Mouse (Mus musculus) heart, embryonic 11.5 days (tissue): ENCODE results near the gene Vnn1. TPM values are rescaled to one million over a fixed set of nuclear protein-coding genes. Genes with fewer than 3 reads are reported as not detected.

Experiments used
- ATAC-seq: fragments of 200-750 bp; cut with Nextera tagmentation; replicated peaks from 2 replicates; pipeline ENCODE4 v1.8.0; 2017; ENCODE audit warnings: moderate library complexity; ENCODE audit not compliant: insufficient number of reproducible peaks, low FRiP score, low TSS enrichment
- H3K27ac ChIP-seq: fragments of 300-500 bp; sonication (generic); 2 replicates; pipeline ENCODE4 v1.5.1; 2014; ENCODE audit warnings: mild to moderate bottlenecking, low read depth, low read length
- H3K27me3 ChIP-seq: fragments of 300-500 bp; sonication (generic); 2 replicates; pipeline ENCODE4 v1.6.1; 2014; ENCODE audit warnings: mild to moderate bottlenecking, low read length, mixed read lengths; ENCODE audit not compliant: control insufficient read depth, insufficient read depth
- H3K36me3 ChIP-seq: fragments of 300-500 bp; sonication (generic); 2 replicates; pipeline ENCODE4 v1.6.1; 2014; ENCODE audit warnings: mild to moderate bottlenecking, low read length, moderate library complexity, mixed read lengths; ENCODE audit not compliant: control insufficient read depth, insufficient read depth
- H3K4me1 ChIP-seq: fragments of 300-500 bp; sonication (generic); 2 replicates; pipeline ENCODE4 v1.6.1; 2014; ENCODE audit warnings: low read length; ENCODE audit not compliant: control insufficient read depth, insufficient read depth
- H3K4me2 ChIP-seq: fragments of 300-500 bp; sonication (generic); 2 replicates; pipeline ENCODE4 v1.6.1; 2014; ENCODE audit warnings: mild to moderate bottlenecking, moderate library complexity
- H3K4me3 ChIP-seq: fragments of 300-500 bp; sonication (generic); 2 replicates; pipeline ENCODE4 v1.5.1; 2014; ENCODE audit warnings: low read depth, low read length
- H3K9ac ChIP-seq: fragments of 300-500 bp; sonication (generic); 2 replicates; pipeline ENCODE4 v1.6.1; 2014; ENCODE audit warnings: mild to moderate bottlenecking, low read depth, low read length, moderate library complexity
- H3K9me3 ChIP-seq: fragments of 300-500 bp; sonication (generic); replicated peaks from 2 replicates; pipeline ENCODE4 v1.6.1; 2016; ENCODE audit warnings: low read length; ENCODE audit not compliant: control insufficient read depth
- WGBS: fragments of 180-500 bp; shearing (Covaris S2); extraction: QIAGEN DNeasy Blood & Tissue Kit; methylation state at CpG from one replicate; pipeline ENCODE4 v1.1.7; 2014; ENCODE audit not compliant: insufficient replicate concordance; 5-methylcytosine and 5-hydroxymethylcytosine counted together
- polyA plus RNA-seq: library from polyadenylated mRNA; unstranded; fragments of >200 nt; fragmentation: Nextera tagmentation; extraction: Ambion mirVana; gene quantifications from 2 replicates; pipeline ENCODE4 v1.2.1, GENCODE M21; 2014

The Vnn1 gene
- polyA plus RNA-seq, 1 experiment from 2014 or later: 7.3 TPM

- H3K4me3 ChIP-seq: no peak overlapping the region
- 63% methylated on average over 7 of the region's 7 CpGs for WGBS
- ATAC-seq: no peak
These were observed 53.5 kb downstream of the Vnn1 start for GRCm38 (mm10) chr10:23948026-23948425.

DNA sequence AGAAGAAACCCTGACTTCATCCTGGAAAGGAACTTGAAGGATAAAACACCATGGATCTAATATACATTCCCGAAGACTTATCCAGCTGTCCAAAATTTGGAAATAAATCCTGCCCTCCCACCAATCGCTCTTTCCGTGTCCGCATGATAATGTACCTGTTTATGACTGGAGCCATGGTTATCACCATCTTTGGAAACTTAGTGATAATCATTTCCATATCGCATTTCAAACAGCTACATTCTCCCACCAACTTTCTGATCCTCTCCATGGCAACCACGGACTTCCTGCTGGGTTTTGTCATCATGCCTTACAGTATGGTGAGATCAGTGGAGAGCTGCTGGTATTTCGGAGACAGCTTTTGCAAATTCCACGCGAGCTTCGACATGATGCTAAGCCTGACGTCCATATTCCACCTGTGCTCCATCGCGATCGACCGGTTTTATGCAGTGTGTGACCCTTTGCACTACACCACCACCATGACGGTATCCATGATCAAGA lies 55.1 kb downstream of the Vnn1 start, which contains the start of gene Taar3:
Gene Taar3 (plus strand): TSS at position 51 of the 498 bp plus-strand sequence.
- WGBS: 83% methylated on average over 16 of the region's 16 CpGs
- no peak for ATAC-seq

More at GRCm38 (mm10) chr10:23948026-23948425, 53.5 kb downstream of the Vnn1 start:
- Histone ChIP-seq H3K36me3 (no peaks in the 10 kb centered on the region), H3K9me3 (no peaks in the 10 kb centered on the region), H3K27me3 (no peaks in the 10 kb centered on the region), H3K4me1 (no peaks in the 10 kb centered on the region), H3K4me2 (no peak overlapping the region), H3K9ac (no peak overlapping the region), H3K27ac (no peak overlapping the region)

DNA sequence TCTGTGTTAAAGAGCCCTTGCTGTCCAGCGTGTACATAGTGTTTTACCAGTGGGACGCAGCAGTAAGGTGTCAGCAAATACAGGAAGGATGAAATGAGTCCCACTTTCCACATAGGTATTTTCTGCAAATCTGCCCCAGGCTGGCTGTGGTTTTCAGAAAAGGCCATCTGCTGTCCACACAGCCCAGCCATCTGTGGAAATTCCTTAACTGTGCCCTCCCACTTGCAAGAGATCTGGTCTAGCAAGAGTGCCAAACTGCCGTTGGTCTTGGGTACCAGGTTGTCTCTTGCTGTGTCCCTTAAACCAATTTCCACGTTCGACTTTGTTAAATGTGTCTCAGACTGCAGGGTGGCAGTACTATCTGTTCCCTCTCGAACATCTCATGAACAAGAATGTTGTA lies 57.2 kb downstream of the Vnn1 start:
- Histone ChIP-seq H3K9ac (no peak overlapping the region), H3K36me3 (no peaks in the 10 kb centered on the region), H3K4me2 (no peak overlapping the region), H3K27ac (no peak overlapping the region), H3K27me3 (no peaks in the 10 kb centered on the region), H3K4me1 (no peaks in the 10 kb centered on the region), H3K4me3 (no peak overlapping the region), H3K9me3 (no peaks in the 10 kb centered on the region)
- ATAC-seq: no peak
- WGBS: 72% methylated on average over 6 of the region's 6 CpGs

More for the DNA sequence above, 55.1 kb downstream of the Vnn1 start, which contains the start of gene Taar3:
- no peaks in the 10 kb centered on the region for H3K4me1 ChIP-seq
- no peak within 1 kb of the TSS for H3K27ac ChIP-seq
- H3K4me2 ChIP-seq: no peak within 1 kb of the TSS
- no peaks in the 10 kb centered on the region for H3K36me3 ChIP-seq
- no peak within 1 kb of the TSS for H3K9ac ChIP-seq
- H3K9me3 ChIP-seq: no peaks in the 10 kb centered on the region
- H3K27me3 ChIP-seq: no peaks in the 10 kb centered on the region
- H3K4me3 ChIP-seq: no peak within 1 kb of the TSS

Other genes starting within 250 kb of the Vnn1 start
- 114 TPM in 2 replicates for gene Rps12, start 107.4 kb upstream of the Vnn1 start, polyA plus RNA-seq
- gene Slc18b1, start 97.7 kb upstream of the Vnn1 start, polyA plus RNA-seq: 8.1 and 9.3 TPM in 2 replicates
- not detected in 2 replicates for gene Vnn3, start 43.2 kb upstream of the Vnn1 start, polyA plus RNA-seq
- gene Taar1, start 25.7 kb downstream of the Vnn1 start, polyA plus RNA-seq: not detected in 2 replicates
- not detected in 2 replicates for gene Taar2, start 43.9 kb downstream of the Vnn1 start, polyA plus RNA-seq
- gene Taar3, start 54.9 kb downstream of the Vnn1 start, polyA plus RNA-seq: not detected in 2 replicates
- not detected in 2 replicates for gene Taar4, start 65.8 kb downstream of the Vnn1 start, polyA plus RNA-seq
- not detected in 2 replicates for gene Taar5, start 76.0 kb downstream of the Vnn1 start, polyA plus RNA-seq
- not detected in 2 replicates for gene Taar6, start 91.0 kb downstream of the Vnn1 start, polyA plus RNA-seq
- not detected in 2 replicates for gene Taar7a, start 98.8 kb downstream of the Vnn1 start, polyA plus RNA-seq
- not detected in 2 replicates for gene Taar7b, start 105.3 kb downstream of the Vnn1 start, polyA plus RNA-seq
- not detected in 2 replicates for gene Taar7d, start 132.5 kb downstream of the Vnn1 start, polyA plus RNA-seq
- not detected in 2 replicates for gene Taar7e, start 142.9 kb downstream of the Vnn1 start, polyA plus RNA-seq
- not detected in 2 replicates for gene Taar7f, start 154.8 kb downstream of the Vnn1 start, polyA plus RNA-seq
- not detected in 2 replicates for gene Taar8a, start 181.8 kb downstream of the Vnn1 start, polyA plus RNA-seq
- not detected in 2 replicates for gene Taar8b, start 197.6 kb downstream of the Vnn1 start, polyA plus RNA-seq
- gene Taar8c, start 207.2 kb downstream of the Vnn1 start, polyA plus RNA-seq: not detected in 2 replicates
- not detected in 2 replicates for gene Taar9, start 214.8 kb downstream of the Vnn1 start, polyA plus RNA-seq